Mouse (Mus musculus) neural tube, embryonic 14.5 days (tissue): ENCODE measurements around the gene Cacng7. TPM values are rescaled to one million over a fixed set of nuclear protein-coding genes. Genes with fewer than 3 reads are reported as not detected.

Source experiments
- microRNA-seq: library from miRNA; unstranded; fragments of <30 nt; microRNA quantifications from one replicate; pipeline ENCODE4, GENCODE M21; 2016
- polyA plus RNA-seq: library from polyadenylated mRNA; unstranded; fragments of >200 nt; fragmentation: Nextera tagmentation; extraction: Ambion mirVana; gene quantifications from 2 replicates; pipeline ENCODE4 v1.2.1, GENCODE M21; 2014

Gene Cacng7
- polyA plus RNA-seq, 1 experiment from 2014 or later = 5.1 TPM

Small RNA genes lying within 50 kb of the gene (microRNA-seq; reads per million reads assigned to microRNA genes)
- gene Gm23450 = 24.5 reads per million, percentile 26 among the genes with 10 or more reads in this experiment

Other genes with a start within 250 kb of the Cacng7 start
- gene AU018091, start 163.8 kb upstream of the Cacng7 start, polyA plus RNA-seq = not detected in 2 replicates
- gene Nlrp12, start 83.2 kb upstream of the Cacng7 start, polyA plus RNA-seq = 0.04 TPM in 1 of 2 replicates, not detected in the other
- gene Myadm, start 43.9 kb upstream of the Cacng7 start, polyA plus RNA-seq = 39.2 and 52.5 TPM in 2 replicates
- 0.88 and 1.5 TPM in 2 replicates for gene Prkcg, start 43.8 kb upstream of the Cacng7 start, polyA plus RNA-seq
- 12.9 and 13.5 TPM in 2 replicates for gene Cacng8, start 57.7 kb downstream of the Cacng7 start, polyA plus RNA-seq
- gene Cacng6, start 91.2 kb downstream of the Cacng7 start, polyA plus RNA-seq = 0.29 TPM in 1 of 2 replicates, not detected in the other
- not detected in 2 replicates for gene Tarm1, start 169.7 kb downstream of the Cacng7 start, polyA plus RNA-seq